ENCODE assay signal across 8 mouse cellular contexts in genomic region chr2:30205255-30205628, GRCm38 (mm10). TPM values are rescaled to one million over a fixed set of nuclear protein-coding genes. Genes with fewer than 3 reads are reported as not detected.
DNase-seq lines count a peak whose midpoint lies in the region; ATAC-seq lines count a peak whose summit lies in the region.

No protein-coding gene starts in this region.

- H3K4me3 ChIP-seq in hindbrain, embryonic 12.5 days = peak overlapping the region; percentile 58
- peak overlapping the region; percentile 84 for H3K4me3 ChIP-seq in liver, embryonic 16.5 days (ENCODE audit: low read depth, low read length)
- H3K4me3 ChIP-seq in neural tube, embryonic 14.5 days (ENCODE audit: low read depth, low read length) = peak overlapping the region; percentile 58

- H3K9ac ChIP-seq in hindbrain, embryonic 12.5 days = peak overlapping the region; percentile 65
- H3K9ac ChIP-seq in liver, embryonic 16.5 days (ENCODE audit: low read depth, low read length) = peak overlapping the region; percentile 76
- H3K9ac ChIP-seq in neural tube, embryonic 14.5 days (replicated peaks; ENCODE audit: low read depth, low read length) = peak overlapping the region; percentile 58

- WGBS in hindbrain, embryonic 12.5 days = 4% methylated on average over 13 of the region's 13 CpGs
- under 1% methylated on average over 13 of the region's 13 CpGs for WGBS in liver, embryonic 16.5 days (ENCODE audit: insufficient replicate concordance)
- WGBS in neural tube, embryonic 14.5 days = under 1% methylated on average over 13 of the region's 13 CpGs

- no peaks in the 10 kb centered on the region for H3K9me3 ChIP-seq in hindbrain, embryonic 12.5 days (replicated peaks)
- no peaks in the 10 kb centered on the region for H3K9me3 ChIP-seq in liver, embryonic 16.5 days (replicated peaks; ENCODE audit: control insufficient read depth, low read length)
- no peaks in the 10 kb centered on the region for H3K9me3 ChIP-seq in neural tube, embryonic 14.5 days (ENCODE audit: control insufficient read depth, low read length)

- DNase-seq in adrenal gland, postnatal 14 days = peak; percentile 38
- DNase-seq in adrenal gland, postnatal 4 days (ENCODE audit: low spot score in 2 of 2) = no peak
- peak; percentile 2 for DNase-seq in retina, postnatal 7 days (ENCODE audit: low read depth, low spot score)
- DNase-seq in retina, embryonic 14.5 days (ENCODE audit: low spot score) = no peak
- DNase-seq in urinary bladder, adult 2 months (ENCODE audit: low spot score) = no peak

- H3K27ac ChIP-seq in hindbrain, embryonic 12.5 days = peak overlapping the region; percentile 76
- peak overlapping the region; percentile 70 for H3K27ac ChIP-seq in liver, embryonic 16.5 days (ENCODE audit: low read length)
- peak overlapping the region; percentile 76 for H3K27ac ChIP-seq in neural tube, embryonic 14.5 days (ENCODE audit: low read depth, low read length)

- ATAC-seq in hindbrain, embryonic 12.5 days (ENCODE audit: low FRiP score) = peak; percentile 64
- ATAC-seq in liver, embryonic 16.5 days (ENCODE audit: low read depth) = no peak
- peak; percentile 58 for ATAC-seq in neural tube, embryonic 14.5 days (ENCODE audit: low read depth)

- H3K4me1 ChIP-seq in hindbrain, embryonic 12.5 days = peaks cover 14% of the 10 kb centered on the region
- H3K4me1 ChIP-seq in liver, embryonic 16.5 days (ENCODE audit: control insufficient read depth, low read depth, low read length) = peaks cover 13% of the 10 kb centered on the region
- H3K4me1 ChIP-seq in neural tube, embryonic 14.5 days (ENCODE audit: control insufficient read depth, insufficient read depth, low read length) = peaks cover 12% of the 10 kb centered on the region

- H3K27me3 ChIP-seq in hindbrain, embryonic 12.5 days = no peaks in the 10 kb centered on the region
- no peaks in the 10 kb centered on the region for H3K27me3 ChIP-seq in liver, embryonic 16.5 days (ENCODE audit: control insufficient read depth, insufficient read depth, low read depth, low read length)
- no peaks in the 10 kb centered on the region for H3K27me3 ChIP-seq in neural tube, embryonic 14.5 days (ENCODE audit: control insufficient read depth, insufficient read depth, low read length)

- H3K36me3 ChIP-seq in hindbrain, embryonic 12.5 days = no peaks in the 10 kb centered on the region
- no peaks in the 10 kb centered on the region for H3K36me3 ChIP-seq in liver, embryonic 16.5 days (ENCODE audit: control insufficient read depth, insufficient read depth)
- H3K36me3 ChIP-seq in neural tube, embryonic 14.5 days (ENCODE audit: control insufficient read depth, insufficient read depth, low read length) = no peaks in the 10 kb centered on the region

- H3K4me2 ChIP-seq in hindbrain, embryonic 12.5 days (replicated peaks) = peak overlapping the region; percentile 89
- H3K4me2 ChIP-seq in liver, embryonic 16.5 days (ENCODE audit: low read depth, low read length) = peak overlapping the region; percentile 92
- H3K4me2 ChIP-seq in neural tube, embryonic 14.5 days (ENCODE audit: low read depth, low read length) = peak overlapping the region; percentile 63

RNA-seq across cellular contexts. Expression of gene Kyat1, which starts 0.4 kb away (rescaled TPM):
- total RNA-seq in adrenal gland, postnatal 14 days (2021) = 29.1 and 29.3 TPM in 2 replicates
- 10 to 100 TPM; 19.9 to 21.6 TPM for total RNA-seq in adrenal gland, postnatal 4 days (2021)
- polyA plus RNA-seq in hindbrain, embryonic 12.5 days (2016; fragmentation: Nextera tagmentation; extraction: Ambion mirVana) = 10.4 and 13.1 TPM in 2 replicates
- 13.1 and 14.2 TPM in 2 replicates for polyA plus RNA-seq in liver, embryonic 16.5 days (2015; fragmentation: Nextera tagmentation; extraction: Ambion mirVana)
- polyA plus RNA-seq in neural tube, embryonic 14.5 days (2014; fragmentation: Nextera tagmentation; extraction: Ambion mirVana) = 14.5 and 19.5 TPM in 2 replicates
- 75.5 and 103 TPM in 2 replicates for polyA plus RNA-seq in urinary bladder, adult 2 months (2012; rRNA removed)

RNA-seq across cellular contexts. Expression of gene Spout1, which starts 27.0 kb away (rescaled TPM):
- 21.8 and 22.2 TPM in 2 replicates for total RNA-seq in adrenal gland, postnatal 14 days (2021)
- total RNA-seq in adrenal gland, postnatal 4 days (2021) = 10 to 100 TPM; 25.1 to 26.2 TPM
- polyA plus RNA-seq in hindbrain, embryonic 12.5 days (2016; fragmentation: Nextera tagmentation; extraction: Ambion mirVana) = 63.7 and 63.9 TPM in 2 replicates
- polyA plus RNA-seq in liver, embryonic 16.5 days (2015; fragmentation: Nextera tagmentation; extraction: Ambion mirVana) = 22.5 and 22.8 TPM in 2 replicates
- polyA plus RNA-seq in neural tube, embryonic 14.5 days (2014; fragmentation: Nextera tagmentation; extraction: Ambion mirVana) = 59.5 and 64.2 TPM in 2 replicates
- 25.0 and 26.9 TPM in 2 replicates for polyA plus RNA-seq in urinary bladder, adult 2 months (2012; rRNA removed)

RNA-seq across cellular contexts. Expression of gene Lrrc8a, which starts 32.3 kb away (rescaled TPM):
- total RNA-seq in adrenal gland, postnatal 14 days (2021) = 57.7 and 60.3 TPM in 2 replicates
- total RNA-seq in adrenal gland, postnatal 4 days (2021) = 10 to 100 TPM; 46.2 to 47.3 TPM
- 39.3 and 42.2 TPM in 2 replicates for polyA plus RNA-seq in hindbrain, embryonic 12.5 days (2016; fragmentation: Nextera tagmentation; extraction: Ambion mirVana)
- polyA plus RNA-seq in liver, embryonic 16.5 days (2015; fragmentation: Nextera tagmentation; extraction: Ambion mirVana) = 11.2 and 11.9 TPM in 2 replicates
- 54.0 and 62.2 TPM in 2 replicates for polyA plus RNA-seq in neural tube, embryonic 14.5 days (2014; fragmentation: Nextera tagmentation; extraction: Ambion mirVana)
- 24.3 and 30.2 TPM in 2 replicates for polyA plus RNA-seq in urinary bladder, adult 2 months (2012; rRNA removed)

RNA-seq across cellular contexts. Expression of gene Endog, which starts 33.9 kb away (rescaled TPM):
- total RNA-seq in adrenal gland, postnatal 14 days (2021) = 49.3 and 52.9 TPM in 2 replicates
- total RNA-seq in adrenal gland, postnatal 4 days (2021) = 10 to 100 TPM; 27.3 to 33.4 TPM
- 15.7 and 16.2 TPM in 2 replicates for polyA plus RNA-seq in hindbrain, embryonic 12.5 days (2016; fragmentation: Nextera tagmentation; extraction: Ambion mirVana)
- polyA plus RNA-seq in liver, embryonic 16.5 days (2015; fragmentation: Nextera tagmentation; extraction: Ambion mirVana) = 16.4 and 19.8 TPM in 2 replicates
- 27.1 and 30.4 TPM in 2 replicates for polyA plus RNA-seq in neural tube, embryonic 14.5 days (2014; fragmentation: Nextera tagmentation; extraction: Ambion mirVana)
- polyA plus RNA-seq in urinary bladder, adult 2 months (2012; rRNA removed) = 26.0 and 26.4 TPM in 2 replicates

RNA-seq across cellular contexts. Expression of gene Gm28035, which starts 35.1 kb away (rescaled TPM):
- 0.63 and 1.7 TPM in 2 replicates for total RNA-seq in adrenal gland, postnatal 14 days (2021)
- total RNA-seq in adrenal gland, postnatal 4 days (2021) = 1 to 10 TPM; 1.3 TPM
- 0.30 and 0.36 TPM in 2 replicates for polyA plus RNA-seq in hindbrain, embryonic 12.5 days (2016; fragmentation: Nextera tagmentation; extraction: Ambion mirVana)
- 0.14 and 0.15 TPM in 2 replicates for polyA plus RNA-seq in liver, embryonic 16.5 days (2015; fragmentation: Nextera tagmentation; extraction: Ambion mirVana)
- 0.15 and 0.17 TPM in 2 replicates for polyA plus RNA-seq in neural tube, embryonic 14.5 days (2014; fragmentation: Nextera tagmentation; extraction: Ambion mirVana)
- polyA plus RNA-seq in urinary bladder, adult 2 months (2012; rRNA removed) = 4.1 and 5.4 TPM in 2 replicates

Comparison
In these comparisons a context has a peak if more than half of its experiments do, and no peak if none do; other contexts are left out.
1. DNase-seq: peak in adrenal gland, postnatal 14 days (single experiment) and retina, postnatal 7 days (single experiment); none in adrenal gland, postnatal 4 days (0 of 2), retina, embryonic 14.5 days (single experiment) and urinary bladder, adult 2 months (single experiment).
2. Peak in every context shown above with its lines, with median percentiles within 50 percentile points of each other: H3K27ac ChIP-seq, H3K4me2 ChIP-seq, H3K4me3 ChIP-seq and H3K9ac ChIP-seq.